Mouse (Mus musculus) small intestine, adult 2 months (tissue): ENCODE measurements at regions not wholly inside any gene's neighbourhood (a gene's known extent, or its start where the extent isn't known, plus 50 kb on each side); places are given as distances from the start of the nearest gene placed in this dataset.

Experiments used
- CTCF ChIP-seq: fragments of 200-500 bp; IDR thresholded peaks from 2 replicates; pipeline ENCODE4 v1.5.1; 2012; ENCODE audit warnings: low read depth, mild to moderate bottlenecking, control low read depth, inconsistent platforms, low read length, moderate library complexity, mixed read lengths; ENCODE audit not compliant: insufficient replicate concordance, insufficient read length; ENCODE audit errors: extremely low read depth
- POLR2A ChIP-seq: fragments of 200-500 bp; IDR thresholded peaks from 2 replicates; pipeline ENCODE4 v1.6.1; 2012; ENCODE audit warnings: low read depth, mild to moderate bottlenecking, control low read depth, inconsistent platforms, low read length, moderate library complexity

- no peak for TF ChIP-seq POLR2A
- TF ChIP-seq CTCF, result no peak
These were observed 196.8 kb upstream of the Dio3 start for GRCm38 (mm10) chr12:110081831-110082615.
